Mouse (Mus musculus) brain, embryonic 18.5 days (tissue): ENCODE measurements around the gene Sftpd.

ENCODE experiments used
- DNase-seq: peaks from one replicate; pipeline ENCODE4 v3.0.0-alpha.2; 2012; ENCODE audit warnings: low read depth, low spot score

Gene Sftpd

GRCm38 (mm10) chr14:41185059-41185821 lies at the start of gene Sftpd:
Gene Sftpd (minus strand): TSS chr14:41185149.
- no peak for DNase-seq

GRCm38 (mm10) chr14:41198037-41198730 lies 13.2 kb upstream of the Sftpd start:
- no peak for DNase-seq

- DNase-seq: no peak
Measured at GRCm38 (mm10) chr14:41189496-41189895, 4.5 kb upstream of the Sftpd start.

DNA sequence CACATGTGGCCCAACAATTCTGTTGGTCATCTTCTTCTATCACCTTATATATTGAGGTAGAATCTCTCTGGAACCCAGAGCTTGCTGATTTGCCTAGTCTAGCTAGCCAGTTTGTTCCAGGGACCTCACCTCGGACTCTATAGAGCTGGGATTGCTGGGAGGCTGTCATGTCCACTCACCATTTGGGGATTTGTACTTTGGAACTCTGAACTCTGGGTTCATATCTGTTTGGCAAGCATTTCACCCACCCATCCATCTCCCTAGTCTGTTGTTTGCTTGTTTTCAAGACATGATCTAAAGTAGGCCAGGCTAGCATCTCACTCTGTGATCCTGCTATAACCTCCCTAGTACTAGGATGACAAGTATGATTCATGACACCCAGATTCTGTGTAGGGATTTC lies 10.1 kb downstream of the Sftpd start:
- no peak for DNase-seq

DNA sequence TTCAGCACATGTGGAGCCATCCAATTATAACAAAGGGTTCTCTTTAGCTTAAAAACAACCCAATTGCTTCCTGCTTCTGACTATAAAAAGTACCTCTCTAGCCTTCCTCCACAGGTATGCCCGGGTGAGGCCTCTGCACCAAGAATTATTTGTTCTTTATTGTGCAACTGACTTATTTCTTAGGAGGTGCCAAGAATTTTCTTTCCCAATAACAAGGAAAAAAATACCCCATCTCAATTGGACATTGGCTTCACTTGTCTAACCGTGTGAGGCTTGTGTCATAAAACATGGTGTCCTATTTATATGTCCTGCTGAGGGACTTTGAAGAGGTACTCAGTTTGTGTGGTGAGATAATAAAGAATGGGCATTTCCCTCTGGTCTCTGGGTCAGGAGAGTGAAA lies 14.4 kb downstream of the Sftpd start:
- no peak for DNase-seq

- DNase-seq: no peak
Measured at GRCm38 (mm10) chr14:41168567-41168966, 16.4 kb downstream of the Sftpd start.

GRCm38 (mm10) chr14:41167278-41167677 lies 17.7 kb downstream of the Sftpd start:
- no peak for DNase-seq

GRCm38 (mm10) chr14:41162663-41163062 lies 22.3 kb downstream of the Sftpd start:
- no peak for DNase-seq

DNA sequence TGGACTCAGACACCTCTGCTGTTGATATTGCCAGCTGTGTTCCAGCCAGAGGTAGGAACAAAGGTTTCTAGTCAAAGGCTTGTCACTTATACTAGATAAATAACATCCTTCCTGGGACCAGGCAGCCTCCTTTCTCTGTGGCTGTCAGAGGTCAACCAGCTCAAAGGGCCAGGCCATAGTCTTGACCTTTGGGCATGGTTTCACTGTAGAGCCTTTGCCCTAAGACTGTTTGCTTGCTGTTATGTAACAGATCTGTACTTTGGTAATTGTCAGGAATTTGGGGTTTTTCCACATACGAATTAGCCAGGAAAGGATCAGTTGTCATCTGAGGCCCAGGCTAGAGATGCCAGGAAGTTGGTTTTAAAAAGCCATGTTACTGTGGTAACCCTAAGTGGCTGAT lies 24.2 kb downstream of the Sftpd start:
- no peak for DNase-seq

DNA sequence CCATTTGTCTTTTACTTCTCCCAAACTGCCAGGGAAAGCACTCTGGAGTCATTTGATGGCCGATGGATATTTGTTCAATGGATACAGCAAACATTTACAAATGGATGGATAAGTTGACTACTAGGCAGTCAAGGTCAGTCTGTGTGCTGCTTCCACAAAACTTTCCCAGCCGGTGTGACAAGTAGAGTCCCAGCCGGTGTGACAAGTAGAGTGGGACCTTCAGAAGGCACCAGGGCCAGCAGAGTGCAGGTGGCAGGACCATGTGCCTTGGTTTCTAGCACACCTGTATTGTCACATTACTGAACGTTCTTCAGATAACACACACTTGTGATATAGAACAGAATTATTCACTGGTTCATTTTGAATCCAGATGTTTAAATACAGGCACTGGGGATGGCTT lies 24.9 kb downstream of the Sftpd start:
- no peak for DNase-seq

- no peak for DNase-seq
Measured at GRCm38 (mm10) chr14:41151220-41151898, 33.6 kb downstream of the Sftpd start, which contains the start of gene Mbl1. Gene Mbl1 (plus strand): TSS chr14:41151458.

- no peak for DNase-seq
Measured at GRCm38 (mm10) chr14:41147356-41147755, 37.6 kb downstream of the Sftpd start.

GRCm38 (mm10) chr14:41146922-41147321 lies 38.0 kb downstream of the Sftpd start:
- no peak for DNase-seq

- DNase-seq: no peak
Measured at GRCm38 (mm10) chr14:41146035-41146434, 38.9 kb downstream of the Sftpd start.

GRCm38 (mm10) chr14:41140686-41141085 lies 44.3 kb downstream of the Sftpd start:
- DNase-seq: no peak

DNA sequence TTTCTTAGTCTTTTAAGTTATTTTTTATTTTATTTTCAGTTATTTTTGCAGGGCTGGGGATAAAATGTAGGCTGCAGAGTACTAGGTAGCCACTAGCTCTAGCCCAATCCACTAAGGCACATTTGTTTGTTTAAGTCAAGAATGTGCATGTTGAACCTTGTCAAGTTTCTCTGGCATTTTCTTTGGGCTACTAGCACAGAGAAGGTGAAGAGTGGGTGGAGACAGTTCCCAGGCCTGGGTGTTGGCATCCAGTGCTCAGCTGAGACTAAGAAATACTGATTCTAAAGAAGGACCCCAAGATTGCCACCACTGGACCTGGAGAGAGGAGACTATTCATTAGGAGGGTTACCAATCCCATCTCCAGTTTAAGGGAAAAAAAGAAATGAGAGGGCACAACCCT lies 47.9 kb downstream of the Sftpd start:
- no peak for DNase-seq

- DNase-seq: no peak
Measured at GRCm38 (mm10) chr14:41131540-41131939, 53.4 kb downstream of the Sftpd start, which contains the start of gene Sftpa1. Gene Sftpa1 (plus strand): TSS chr14:41131782.

DNA sequence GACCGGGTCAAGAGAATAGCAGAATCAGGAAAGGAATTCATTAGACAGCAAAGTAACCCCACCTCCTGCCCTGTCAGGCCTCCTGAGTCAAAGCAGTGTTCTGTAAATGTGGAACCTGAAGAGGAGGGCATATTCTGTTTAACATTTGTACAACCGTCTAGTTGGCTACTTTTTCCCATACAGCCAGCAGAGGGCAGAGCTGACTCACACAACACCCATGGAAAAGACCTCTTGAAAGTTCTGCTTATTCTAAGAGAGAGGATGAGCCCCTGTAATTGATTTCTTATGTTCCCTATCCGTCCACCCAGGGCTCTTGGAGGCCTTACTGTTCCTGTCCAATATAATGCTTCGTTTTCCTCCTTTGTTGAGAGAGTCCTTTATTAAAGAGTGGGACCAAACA lies 57.0 kb downstream of the Sftpd start:
- peak; percentile 6 for DNase-seq

- DNase-seq: no peak
Measured at GRCm38 (mm10) chr14:41124683-41125082, 60.3 kb downstream of the Sftpd start.
